13 mouse cellular contexts compared by ENCODE assay signal in the genomic region with DNA sequence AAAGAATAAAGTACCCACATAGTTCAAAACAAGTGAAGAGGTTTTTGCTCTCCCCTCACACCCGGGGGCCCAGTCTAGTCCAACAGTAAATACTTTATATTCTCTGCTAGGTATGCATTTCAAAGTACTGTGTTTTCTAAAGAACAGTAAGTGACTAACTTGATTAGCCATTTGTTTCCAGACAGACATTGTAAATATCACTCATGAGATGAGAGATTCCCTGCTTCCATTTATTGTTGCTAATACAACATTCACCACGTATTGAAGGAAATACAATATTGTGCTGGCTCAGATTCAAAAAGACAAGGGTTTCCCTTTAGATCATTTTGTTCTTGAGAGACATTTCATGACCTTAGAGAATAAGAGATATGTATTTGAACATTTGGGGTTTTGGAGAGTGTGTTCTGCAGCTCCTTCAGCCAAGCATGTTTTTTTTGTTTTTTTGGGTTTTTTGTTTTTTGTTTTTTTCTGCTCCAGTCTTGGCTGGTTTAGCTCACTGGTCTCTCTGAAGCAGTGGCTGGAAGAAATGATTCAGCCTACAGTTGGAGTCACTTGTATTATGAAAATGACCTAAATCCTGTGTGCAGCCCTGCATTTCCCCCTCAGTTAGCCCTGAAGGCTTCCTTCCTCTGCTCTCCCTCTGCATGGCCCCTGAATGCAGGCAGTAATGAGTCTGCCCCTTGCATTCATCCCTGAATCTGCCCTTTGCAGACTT.
DNase-seq lines count a peak whose midpoint lies in the region; ATAC-seq and TF ChIP-seq lines count a peak whose summit lies in the region.
"Had no signal": no experiment of that assay in that cellular context is flagged by ENCODE, and none has a peak within 500 bp of the region (broad histone marks: within the 10 kb centered on the region; RNA-seq: fewer than 3 reads in every experiment).

No protein-coding gene starts in this region.

- H3K4me2 ChIP-seq in kidney, postnatal 0 days (ENCODE audit: low read length), result peak overlapping the region; percentile 49
- H3K4me2 ChIP-seq in CH12.LX (ENCODE audit: insufficient read depth, low read depth, poor library complexity, severe bottlenecking), result no peak overlapping the region
- H3K4me2 ChIP-seq in limb, embryonic 12.5 days, result peak overlapping the region; percentile 53
- no peak overlapping the region for H3K4me2 ChIP-seq in midbrain, postnatal 0 days (ENCODE audit: low read depth, low read length, poor library complexity, severe bottlenecking)

- ATAC-seq in kidney, postnatal 0 days (replicated peaks; ENCODE audit: low FRiP score, low read depth), result no peak
- no peak for ATAC-seq in limb, embryonic 12.5 days (ENCODE audit: insufficient number of reproducible peaks, insufficient read depth, low FRiP score, low TSS enrichment, low read depth)
- ATAC-seq in midbrain, postnatal 0 days (ENCODE audit: low FRiP score), result no peak
- ATAC-seq: forebrain, embryonic 14.5 days had no signal

- no peak for TF ChIP-seq CTCF in kidney, postnatal 0 days (IDR thresholded peaks at IDR 0.05; ENCODE audit: low read depth)
- no peak for TF ChIP-seq CTCF in CH12.LX (conservative IDR thresholded peaks at IDR 0.05 in 1 of 2, IDR thresholded peaks at IDR 0.05 in 1 of 2; ENCODE audit: low read depth in 2 of 2, low read length in 2 of 2)
- no peak for TF ChIP-seq CTCF in midbrain, postnatal 0 days (IDR thresholded peaks at IDR 0.05)

- peak; percentile 56 for TF ChIP-seq EP300 in CH12.LX (IDR thresholded peaks at IDR 0.05; ENCODE audit: low read length)

- no peaks in the 10 kb centered on the region for H3K9me3 ChIP-seq in heart, embryonic 10.5 days
- H3K9me3 ChIP-seq in kidney, postnatal 0 days (replicated peaks; ENCODE audit: low read length), result no peaks in the 10 kb centered on the region
- no peaks in the 10 kb centered on the region for H3K9me3 ChIP-seq in CH12.LX (replicated peaks; ENCODE audit: low read length)
- no peaks in the 10 kb centered on the region for H3K9me3 ChIP-seq in limb, embryonic 12.5 days
- H3K9me3 ChIP-seq in midbrain, postnatal 0 days (ENCODE audit: low read length), result no peaks in the 10 kb centered on the region
- H3K9me3 ChIP-seq: liver, embryonic 15.5 days had no signal

- peak overlapping the region; percentile 75; the same call in 1 of the 2 replicates for H3K27ac ChIP-seq in heart, embryonic 10.5 days
- H3K27ac ChIP-seq in kidney, postnatal 0 days, result no peak overlapping the region
- no peak overlapping the region for H3K27ac ChIP-seq in CH12.LX (ENCODE audit: insufficient read depth, low read depth)
- peak overlapping the region; percentile 64 for H3K27ac ChIP-seq in limb, embryonic 12.5 days
- no peak overlapping the region for H3K27ac ChIP-seq in midbrain, postnatal 0 days (ENCODE audit: low read depth, low read length)
- H3K27ac ChIP-seq: layer of hippocampus, adult 2 months had no signal

- TF ChIP-seq POLR2A in CH12.LX (IDR thresholded peaks at IDR 0.05; ENCODE audit: low read depth, low read length), result no peak

- H3K4me1 ChIP-seq in heart, embryonic 10.5 days, result peaks cover 21% of the 10 kb centered on the region
- no peaks in the 10 kb centered on the region for H3K4me1 ChIP-seq in kidney, postnatal 0 days (replicated peaks; ENCODE audit: insufficient read depth, low read length)
- H3K4me1 ChIP-seq in CH12.LX (ENCODE audit: control insufficient read depth in 1 of 2, insufficient read depth in 2 of 2), result peaks cover 0 to 33% of the 10 kb centered on the region in 2 experiments; a peak in 2 of 4 replicates
- H3K4me1 ChIP-seq in limb, embryonic 12.5 days (replicated peaks), result peaks cover 46% of the 10 kb centered on the region
- H3K4me1 ChIP-seq in midbrain, postnatal 0 days (ENCODE audit: insufficient read depth, low read length), result no peaks in the 10 kb centered on the region

- H3K36me3 ChIP-seq in heart, embryonic 10.5 days, result no peaks in the 10 kb centered on the region
- no peaks in the 10 kb centered on the region for H3K36me3 ChIP-seq in kidney, postnatal 0 days (ENCODE audit: insufficient read depth, low read length)
- H3K36me3 ChIP-seq in CH12.LX (replicated peaks in 1 of 2; ENCODE audit: control insufficient read depth in 1 of 2, insufficient read depth in 1 of 2, low read length in 1 of 2), result peaks cover 0 to 2% of the 10 kb centered on the region in 2 experiments
- H3K36me3 ChIP-seq in limb, embryonic 12.5 days, result no peaks in the 10 kb centered on the region
- no peaks in the 10 kb centered on the region for H3K36me3 ChIP-seq in midbrain, postnatal 0 days (ENCODE audit: insufficient read depth, low read length)
- H3K36me3 ChIP-seq: liver, embryonic 15.5 days had no signal

- no peaks in the 10 kb centered on the region for H3K79me2 ChIP-seq in CH12.LX (replicated peaks; ENCODE audit: control insufficient read depth, extremely low read depth, insufficient read depth, poor library complexity, severe bottlenecking)

- TF ChIP-seq RAD21 in CH12.LX (IDR thresholded peaks at IDR 0.05; ENCODE audit: low read depth, low read length), result no peak

- H3K4me3 ChIP-seq in heart, embryonic 10.5 days, result peak overlapping the region; percentile 41; the same call in 1 of the 2 replicates
- no peak overlapping the region for H3K4me3 ChIP-seq in kidney, postnatal 0 days (replicated peaks; ENCODE audit: low read depth, low read length)
- peak overlapping the region in 1 of 3 experiments; percentile 26 for H3K4me3 ChIP-seq in CH12.LX (replicated peaks in 1 of 3; ENCODE audit: low read depth in 2 of 3, low read length in 2 of 3, poor library complexity in 1 of 3)
- H3K4me3 ChIP-seq in limb, embryonic 12.5 days (replicated peaks), result peak overlapping the region; percentile 31; the same call in 1 of the 2 replicates
- H3K4me3 ChIP-seq in midbrain, postnatal 0 days (ENCODE audit: low read depth, low read length), result no peak overlapping the region
- H3K4me3 ChIP-seq: layer of hippocampus, adult 2 months had no signal

- 62% methylated on average over 2 of the region's 2 CpGs for WGBS in heart, embryonic 10.5 days
- 43% methylated on average over 2 of the region's 2 CpGs for WGBS in kidney, postnatal 0 days
- WGBS in limb, embryonic 12.5 days, result 21% methylated on average over 2 of the region's 2 CpGs
- WGBS in midbrain, postnatal 0 days, result 78% methylated on average over 2 of the region's 2 CpGs

- no peak overlapping the region for H3K9ac ChIP-seq in kidney, postnatal 0 days (ENCODE audit: low read depth, low read length)
- H3K9ac ChIP-seq in CH12.LX (ENCODE audit: insufficient read depth, low read depth), result no peak overlapping the region
- no peak overlapping the region for H3K9ac ChIP-seq in limb, embryonic 12.5 days (replicated peaks)
- no peak overlapping the region for H3K9ac ChIP-seq in midbrain, postnatal 0 days (replicated peaks; ENCODE audit: low read length, poor library complexity, severe bottlenecking)
- H3K9ac ChIP-seq: liver, embryonic 15.5 days had no signal

- no peak for DNase-seq in heart, embryonic 10.5 days (ENCODE audit: low spot score)
- no peak for DNase-seq in heart, postnatal 4 days
- no peak for DNase-seq in kidney, postnatal 0 days (ENCODE audit: low spot score)
- no peak for DNase-seq in kidney, postnatal 25 days
- peak; percentile 46 for DNase-seq in CH12.LX (ENCODE audit: extremely low read depth)
- DNase-seq in midbrain, postnatal 0 days (ENCODE audit: low spot score), result no peak
- no peak for DNase-seq in left cerebral cortex, adult 8-10 months (ENCODE audit: low spot score in 2 of 2)
- DNase-seq: B cell, adult 2 months; cerebellum, postnatal 14 days had no signal

- in situ Hi-C loops in CH12.LX (cut with MboI; ENCODE audit: low pct_ligation_motif_present, low pct_unique_long_range_greater_than_20kb, low sequenced_read_pairs), result no loop called here

- no peaks in the 10 kb centered on the region for H3K27me3 ChIP-seq in heart, embryonic 10.5 days (ENCODE audit: insufficient read depth, poor library complexity, severe bottlenecking)
- H3K27me3 ChIP-seq in kidney, postnatal 0 days (ENCODE audit: insufficient read depth, low read length), result no peaks in the 10 kb centered on the region
- H3K27me3 ChIP-seq in CH12.LX (replicated peaks), result no peaks in the 10 kb centered on the region
- no peaks in the 10 kb centered on the region for H3K27me3 ChIP-seq in limb, embryonic 12.5 days
- no peaks in the 10 kb centered on the region for H3K27me3 ChIP-seq in midbrain, postnatal 0 days (ENCODE audit: insufficient read depth, low read length)
- H3K27me3 ChIP-seq: liver, embryonic 15.5 days had no signal

- dilution Hi-C loops in CH12.LX (cut with MboI; ENCODE audit: extremely low pct_ligation_motif_present, extremely low pct_unique_long_range_greater_than_20kb, low sequenced_read_pairs), result no loop called here

TF ChIP-seq in CH12.LX, 34 proteins besides CTCF, POLR2A, EP300 and RAD21:
- TF ChIP-seq SIN3A (IDR thresholded peaks at IDR 0.05; ENCODE audit: low read length), result 0 out of 2 replicates have a peak, but pooled peaks have one; percentile 12
- TF ChIP-seq CHD2 (IDR thresholded peaks at IDR 0.05; ENCODE audit: low read length), result 0 out of 2 replicates have a peak, but pooled peaks have one; percentile 15
- no peak for TF ChIP-seq MAFK (IDR thresholded peaks at IDR 0.05; ENCODE audit: insufficient replicate concordance, low read length)
- no peak for TF ChIP-seq JUN (IDR thresholded peaks at IDR 0.05; ENCODE audit: insufficient read depth, low read depth, low read length)
- no peak for TF ChIP-seq ZMIZ1 (IDR thresholded peaks at IDR 0.05; ENCODE audit: low read depth, low read length)
- peak; percentile 49; the same call in 1 of the 2 replicates for TF ChIP-seq ETS1 (conservative IDR thresholded peaks at IDR 0.05; ENCODE audit: low read depth, low read length)
- TF ChIP-seq JUND (conservative IDR thresholded peaks at IDR 0.05; ENCODE audit: low read depth, low read length), result peak; percentile 70; the same call in 1 of the 2 replicates
- no peak for TF ChIP-seq CHD1 (IDR thresholded peaks at IDR 0.05; ENCODE audit: low read depth, low read length)
- TF ChIP-seq TBP (conservative IDR thresholded peaks at IDR 0.05; ENCODE audit: low read depth, low read length), result no peak
- TF ChIP-seq ZKSCAN1 (IDR thresholded peaks at IDR 0.05; ENCODE audit: borderline replicate concordance, low read depth, low read length), result peak; percentile 48; the same call in 1 of the 2 replicates
- TF ChIP-seq MEF2A (IDR thresholded peaks at IDR 0.05; ENCODE audit: borderline replicate concordance, low read depth, low read length), result 0 out of 2 replicates have a peak, but pooled peaks have one; percentile 26

Comparison
In these comparisons a context has a peak if more than half of its experiments do, and no peak if none do; other contexts are left out.
1. H3K27ac ChIP-seq: peak in heart, embryonic 10.5 days (single experiment) and limb, embryonic 12.5 days (single experiment); none in kidney, postnatal 0 days (single experiment), CH12.LX (single experiment) and midbrain, postnatal 0 days (single experiment).
2. H3K4me3 ChIP-seq: peak in heart, embryonic 10.5 days (single experiment) and limb, embryonic 12.5 days (single experiment); none in kidney, postnatal 0 days (single experiment) and midbrain, postnatal 0 days (single experiment).
3. H3K4me2 ChIP-seq: peak in kidney, postnatal 0 days (single experiment) and limb, embryonic 12.5 days (single experiment); none in CH12.LX (single experiment) and midbrain, postnatal 0 days (single experiment).